Mouse (Mus musculus) bone marrow macrophage, adult 2 months (primary cell): ENCODE data around the gene Nodal.

ENCODE experiments used
- CTCF ChIP-seq: IDR thresholded peaks from 2 replicates; pipeline ENCODE4 v1.5.1; 2012; ENCODE audit warnings: low read depth, mild to moderate bottlenecking, low read length, moderate library complexity
- POLR2A ChIP-seq: IDR thresholded peaks from 2 replicates; pipeline ENCODE4 v1.6.1; 2012; ENCODE audit warnings: mild to moderate bottlenecking, low read depth, low read length, borderline replicate concordance

GRCm38 (mm10) chr10:61416561-61416960 is 1.2 kb upstream of the Nodal start:
- TF ChIP-seq POLR2A (no peak), CTCF (no peak)
